Mouse (Mus musculus) testis, postnatal 14 days (tissue): Measurements from ENCODE around the gene Birc5.

Source experiments
- DNase-seq: peaks from one replicate; pipeline ENCODE4 v3.0.0; 2021; ENCODE audit warnings: low spot score

Gene Birc5

DNA sequence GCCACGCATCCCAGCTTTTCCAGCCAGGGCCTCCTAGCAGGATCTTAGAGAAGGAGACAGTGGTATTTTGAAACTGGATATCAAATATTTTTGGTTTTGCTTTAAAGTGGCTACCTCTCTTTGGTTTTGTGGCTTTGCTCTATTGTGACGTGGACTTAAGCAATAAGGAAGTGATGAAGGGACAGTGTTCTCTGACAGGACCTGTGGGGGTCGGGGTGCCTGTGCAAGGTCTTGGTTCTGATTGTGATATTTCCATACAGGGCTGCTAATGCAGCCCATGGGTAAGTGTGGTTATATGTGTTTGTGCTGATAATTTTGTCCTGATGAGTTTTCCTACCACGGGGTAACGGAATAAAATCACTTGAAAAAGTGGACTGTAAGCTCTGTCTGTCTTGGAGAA lies 6.3 kb downstream of the Birc5 start:
- DNase-seq, result no peak

DNA sequence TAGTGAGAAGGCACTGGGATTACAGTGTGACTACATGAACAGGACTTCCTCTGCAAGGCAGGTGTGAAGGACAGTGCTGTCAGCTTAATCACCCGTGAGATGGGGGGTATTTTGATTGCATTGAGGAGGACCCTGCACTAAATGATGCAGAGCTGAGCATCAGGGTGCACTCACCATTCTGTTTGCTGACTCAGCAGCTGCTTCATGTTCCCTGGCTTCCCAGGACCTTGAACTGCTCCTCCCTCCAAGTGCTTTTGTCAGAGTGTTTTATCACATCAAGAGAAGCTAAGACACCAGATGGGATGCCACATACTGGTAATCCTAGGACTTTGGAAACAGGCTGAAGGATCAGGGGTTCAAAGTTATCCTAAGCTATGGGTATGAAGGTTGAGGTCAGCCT lies 6.9 kb downstream of the Birc5 start:
- DNase-seq, result no peak

DNA sequence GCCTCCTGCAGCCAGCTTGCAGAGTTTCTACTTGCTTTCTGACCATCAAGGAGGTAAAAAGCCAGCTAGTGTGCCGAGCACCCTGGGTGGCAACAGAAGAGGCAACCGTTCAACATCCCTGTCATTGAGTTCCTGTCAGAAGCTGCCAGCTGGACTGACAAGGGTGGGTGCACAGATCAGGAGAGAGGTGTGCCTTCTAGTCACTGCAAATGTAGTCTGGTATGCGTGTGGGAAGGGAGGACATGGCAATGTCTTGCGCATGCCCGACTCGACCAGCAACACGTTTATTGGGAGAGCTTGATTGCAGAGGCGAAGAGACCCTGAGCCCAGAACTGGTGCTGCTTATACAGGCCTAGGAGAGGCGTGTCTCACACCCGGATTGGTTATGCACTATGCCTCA lies 8.4 kb downstream of the Birc5 start:
- no peak for DNase-seq

DNA sequence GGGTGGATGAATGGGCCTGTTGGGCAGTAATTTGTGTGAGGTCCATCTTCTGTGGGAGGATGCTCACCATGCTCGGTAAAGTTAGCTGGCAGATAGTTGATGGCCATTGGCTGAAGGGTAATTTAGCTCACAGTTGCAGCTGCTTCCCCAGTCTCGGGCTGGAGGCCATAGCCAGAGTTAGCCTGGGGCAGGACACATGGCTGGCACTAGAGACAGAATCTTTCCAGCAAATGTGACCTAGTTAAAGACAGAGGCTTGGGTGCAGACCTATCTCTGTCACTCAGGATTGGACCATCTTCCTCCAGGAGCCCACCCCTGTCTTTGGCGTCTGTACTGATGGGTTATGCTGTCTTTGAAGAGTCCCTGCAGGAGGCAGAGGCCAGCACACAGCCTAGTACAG lies 9.3 kb downstream of the Birc5 start:
- DNase-seq, result no peak

DNA sequence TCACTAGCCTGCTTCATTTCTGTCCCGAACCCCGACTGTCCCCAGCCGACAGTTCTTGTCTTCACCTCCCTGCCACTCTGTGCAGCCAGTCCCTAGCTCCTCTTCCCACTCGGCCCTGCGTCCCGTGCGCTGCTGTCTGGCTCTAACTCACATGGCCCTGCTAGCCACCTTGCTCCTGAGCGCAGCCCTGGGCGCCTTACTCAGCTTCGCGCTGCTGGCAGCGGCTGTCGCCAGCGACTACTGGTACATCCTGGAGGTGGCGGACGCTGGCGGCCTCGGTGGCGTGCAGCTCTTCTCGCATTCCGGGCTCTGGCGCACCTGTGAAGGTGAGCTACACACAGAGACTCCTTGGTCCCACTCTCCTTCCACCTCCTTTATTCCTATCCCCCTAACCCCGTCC lies 11.6 kb downstream of the Birc5 start, which contains the start of gene Tmem235:
Gene Tmem235 (plus strand): TSS at position 152 of the 400 bp plus-strand sequence.
- no peak for DNase-seq

- DNase-seq, result no peak
These were observed 14.3 kb downstream of the Birc5 start for GRCm38 (mm10) chr11:117863174-117863856.

- DNase-seq, result no peak
These were observed 15.8 kb downstream of the Birc5 start for GRCm38 (mm10) chr11:117864805-117865204.

DNA sequence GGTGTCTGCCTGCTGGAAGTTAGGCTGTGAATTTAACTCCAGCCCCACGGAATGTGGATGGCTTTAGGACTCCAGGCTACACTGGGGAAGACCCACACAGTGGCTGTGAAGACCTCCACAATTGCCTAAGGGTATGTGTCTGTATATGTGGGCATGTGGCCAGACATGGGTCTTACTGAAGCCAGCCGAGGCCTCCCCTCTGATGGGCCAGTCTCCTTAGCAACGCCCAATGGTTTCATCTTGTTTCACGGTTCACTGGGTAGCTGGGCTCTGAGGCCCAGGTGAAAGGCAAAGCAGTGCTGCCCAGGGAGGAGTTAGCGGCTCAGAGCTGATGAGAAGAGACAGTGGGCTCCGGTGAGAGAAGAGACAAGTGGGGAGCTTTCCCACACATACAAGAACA lies 16.9 kb downstream of the Birc5 start:
- DNase-seq, result no peak

GRCm38 (mm10) chr11:117870688-117871365 lies 21.8 kb downstream of the Birc5 start:
- DNase-seq, result peak; percentile 62

DNA sequence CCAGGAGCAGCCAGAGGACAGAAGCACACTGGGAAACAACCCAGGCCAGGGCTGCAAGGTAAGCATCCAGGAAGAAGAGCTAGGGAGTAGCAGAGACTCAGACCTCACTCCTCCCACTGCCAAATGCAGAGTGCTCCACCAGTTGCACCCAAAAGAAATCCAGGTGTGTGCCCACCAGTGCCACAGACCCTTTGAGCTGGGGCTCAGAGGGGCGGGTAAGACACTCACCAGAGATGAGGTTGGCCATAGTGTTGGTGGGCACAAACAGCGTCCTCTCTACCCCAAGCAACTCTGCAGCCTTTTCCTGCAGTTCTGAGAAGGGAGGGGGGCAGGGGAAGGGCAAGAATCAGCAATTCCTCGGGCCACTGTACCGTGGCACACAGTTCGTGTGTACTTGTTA lies 22.3 kb downstream of the Birc5 start:
- no peak for DNase-seq

DNA sequence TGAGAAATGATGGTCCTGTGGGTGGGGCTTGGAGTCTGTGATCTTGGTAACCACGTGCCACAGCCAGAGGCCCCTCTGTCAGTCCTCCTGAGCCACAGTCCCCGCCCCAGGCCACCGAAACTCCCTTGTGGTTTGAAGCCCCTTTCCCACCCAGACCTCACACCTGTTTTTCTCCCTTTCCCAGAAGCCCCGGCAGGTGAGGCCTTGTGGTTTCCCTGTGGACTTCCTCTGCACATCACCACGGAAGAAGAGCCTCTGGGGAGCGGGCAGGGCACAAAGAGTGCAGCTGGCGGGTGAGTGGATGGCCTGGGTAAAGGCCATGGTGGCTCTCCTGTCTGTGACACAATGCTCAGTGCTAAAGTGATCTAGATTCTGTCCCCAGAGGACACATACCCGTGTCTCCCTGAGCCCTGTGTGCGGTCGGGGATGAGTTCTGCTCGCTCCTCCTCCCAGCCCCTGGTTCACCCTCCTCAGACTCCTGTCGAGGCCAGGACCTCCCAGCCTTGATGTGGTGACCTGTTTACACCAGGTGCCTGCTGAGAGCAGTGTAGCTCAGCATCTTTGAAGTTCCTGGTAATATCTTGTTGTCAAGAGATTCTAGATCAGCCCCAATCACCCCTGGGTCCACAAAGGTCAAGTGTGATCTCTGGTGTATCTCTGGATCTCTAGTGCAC lies 23.0 kb downstream of the Birc5 start:
- no peak for DNase-seq

- peak; percentile 76 for DNase-seq
These were observed 24.0 kb downstream of the Birc5 start, which contains the start of gene Tha1 for GRCm38 (mm10) chr11:117872861-117873608. Tha1 (minus strand) TSS chr11:117873481.

DNA sequence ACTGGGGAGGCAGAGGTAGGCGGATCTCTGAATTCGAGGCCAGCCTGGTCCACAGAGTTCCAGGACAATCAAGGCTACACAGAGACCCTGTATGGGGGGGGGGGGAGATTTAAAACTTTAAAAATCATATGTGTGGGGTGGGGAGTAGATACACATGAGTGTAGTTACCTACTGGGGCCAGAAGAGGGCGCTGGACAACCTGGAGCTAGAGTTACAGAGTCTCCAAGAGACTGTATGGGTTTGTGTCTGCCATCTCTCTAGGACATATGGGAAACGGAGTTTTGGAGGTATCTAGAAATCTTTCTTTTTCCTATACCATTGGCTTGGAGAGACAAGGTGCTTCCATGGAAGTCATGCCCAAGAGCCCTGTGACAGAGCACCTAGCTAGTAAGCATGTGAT lies 25.4 kb downstream of the Birc5 start:
- DNase-seq, result no peak

DNA sequence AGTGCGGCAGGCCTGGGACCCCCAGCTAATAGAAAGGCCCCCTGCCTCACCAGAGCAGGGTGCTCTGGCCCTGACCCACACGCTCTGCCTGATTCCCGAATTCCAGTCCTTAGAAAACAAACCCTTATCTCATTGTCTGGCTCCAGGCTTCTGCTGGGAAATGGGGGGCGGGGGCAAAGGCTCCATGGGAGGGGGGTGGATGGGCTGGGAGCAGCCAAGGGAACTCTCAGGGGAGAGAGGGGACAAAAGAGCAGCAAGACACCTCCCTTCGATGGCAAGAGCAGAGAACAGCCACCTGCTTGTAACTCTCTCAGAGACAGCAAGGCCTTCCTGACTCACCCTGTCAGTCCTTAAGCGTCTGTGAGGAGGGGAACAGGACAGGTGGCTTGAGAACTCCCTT lies 26.6 kb downstream of the Birc5 start:
- no peak for DNase-seq

GRCm38 (mm10) chr11:117877917-117878745 lies 29.1 kb downstream of the Birc5 start:
- DNase-seq, result no peak

- DNase-seq, result no peak
These were observed 29.8 kb downstream of the Birc5 start for GRCm38 (mm10) chr11:117878892-117879291.

DNA sequence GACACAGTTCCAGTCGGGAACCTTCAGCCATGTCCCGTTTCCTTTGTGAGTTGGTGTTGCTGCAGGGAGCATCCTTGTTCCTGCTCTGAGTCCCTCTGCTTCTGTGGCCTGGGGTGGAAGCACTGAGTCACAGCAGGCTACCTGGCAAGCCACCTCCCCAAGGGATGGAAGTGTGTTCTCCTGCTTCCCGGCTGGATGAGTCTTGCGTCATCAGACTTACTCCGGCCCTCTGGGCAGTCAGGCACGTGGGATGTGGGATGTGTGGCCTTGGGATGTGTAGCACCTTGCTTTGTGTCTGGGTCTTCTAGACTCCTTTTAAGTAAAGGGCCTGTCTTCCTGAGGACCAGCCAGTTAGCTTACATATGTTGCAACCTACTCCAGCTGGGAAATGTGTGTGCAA lies 30.6 kb downstream of the Birc5 start:
- DNase-seq, result no peak

GRCm38 (mm10) chr11:117880336-117880976 lies 31.4 kb downstream of the Birc5 start:
- no peak for DNase-seq

- no peak for DNase-seq
These were observed 31.9 kb downstream of the Birc5 start for GRCm38 (mm10) chr11:117880977-117881358.

DNA sequence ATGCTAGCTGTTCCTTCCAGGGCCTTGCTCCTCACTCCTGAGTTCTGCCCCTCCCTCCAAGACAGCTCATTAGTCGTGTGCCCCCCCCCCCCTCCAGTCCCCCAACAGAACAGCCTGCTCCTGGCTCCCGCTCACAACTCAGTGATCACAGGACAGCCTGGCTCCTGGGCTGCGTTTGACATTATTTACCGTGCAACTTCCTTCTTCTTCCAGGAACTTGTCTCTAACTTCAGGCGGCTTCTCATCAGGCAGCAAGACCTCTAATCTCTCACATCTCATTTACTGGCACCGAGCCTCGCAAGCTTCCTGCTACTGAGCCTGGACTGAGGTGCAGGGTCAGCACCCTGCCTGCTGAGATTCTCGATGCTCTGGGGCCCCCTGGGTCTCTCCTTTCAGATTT lies 32.7 kb downstream of the Birc5 start:
- DNase-seq, result peak; percentile 51

DNA sequence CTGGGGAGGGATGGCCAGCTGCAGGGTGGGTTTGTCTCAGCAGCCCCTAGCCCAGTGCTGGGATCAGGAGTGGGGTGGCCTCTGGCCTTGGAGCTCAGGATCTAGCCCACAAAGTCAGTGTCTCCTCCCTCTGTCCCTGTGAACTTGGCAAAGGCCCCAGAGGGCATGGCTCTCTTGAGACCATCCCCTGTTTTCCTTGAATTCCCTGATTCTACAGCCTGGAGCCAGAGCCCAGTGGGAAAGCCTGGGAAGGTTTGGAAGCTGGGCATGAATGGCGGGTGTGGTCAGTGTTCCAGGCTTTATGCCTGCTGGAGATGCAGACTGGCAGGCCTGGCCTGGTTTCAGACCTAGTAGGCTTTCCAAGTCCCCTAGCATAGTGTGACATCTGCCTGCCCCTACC lies 33.2 kb downstream of the Birc5 start:
- DNase-seq, result no peak
